Mouse (Mus musculus) limb, embryonic 14.5 days (tissue): ENCODE measurements around the gene Zdhhc23. TPM values are rescaled to one million over a fixed set of nuclear protein-coding genes. Genes with fewer than 3 reads are reported as not detected.

Source experiments
- ATAC-seq: fragments of 200-750 bp; cut with Nextera tagmentation; 2 replicates; pipeline ENCODE4 v1.8.0; 2017; ENCODE audit warnings: low read depth, moderate number of reproducible peaks, moderate TSS enrichment; ENCODE audit not compliant: low FRiP score
- DNase-seq: peaks from one replicate; pipeline ENCODE4 v3.0.0-alpha.2; 2015; ENCODE audit warnings: low spot score
- H3K27ac ChIP-seq: fragments of 300-500 bp; sonication (generic); replicated peaks from 2 replicates; pipeline ENCODE4 v1.5.1; 2014; ENCODE audit warnings: low read depth, mild to moderate bottlenecking, low read length, moderate library complexity, mixed read lengths
- H3K27me3 ChIP-seq: fragments of 300-500 bp; sonication (generic); 2 replicates; pipeline ENCODE4 v1.6.1; 2014; ENCODE audit warnings: low read length, mixed read lengths; ENCODE audit not compliant: control insufficient read depth, insufficient read depth
- H3K36me3 ChIP-seq: fragments of 300-500 bp; sonication (generic); 2 replicates; pipeline ENCODE4 v1.6.1; 2014; ENCODE audit warnings: mild to moderate bottlenecking, low read length, moderate library complexity, mixed read lengths; ENCODE audit not compliant: control insufficient read depth, insufficient read depth
- H3K4me1 ChIP-seq: fragments of 300-500 bp; sonication (generic); 2 replicates; pipeline ENCODE4 v1.6.1; 2014; ENCODE audit warnings: antibody characterized with exemption, low read length, mixed read lengths; ENCODE audit not compliant: control insufficient read depth, insufficient read depth
- H3K4me2 ChIP-seq: fragments of 300-500 bp; sonication (generic); replicated peaks from 2 replicates; pipeline ENCODE4 v1.6.1; 2014; ENCODE audit warnings: low read depth, mild to moderate bottlenecking, low read length, moderate library complexity; ENCODE audit not compliant: severe bottlenecking
- H3K4me3 ChIP-seq: fragments of 300-500 bp; sonication (generic); replicated peaks from 2 replicates; pipeline ENCODE4 v1.5.1; 2014; ENCODE audit warnings: low read length
- H3K9ac ChIP-seq: fragments of 300-500 bp; sonication (generic); 2 replicates; pipeline ENCODE4 v1.6.1; 2014; ENCODE audit warnings: mild to moderate bottlenecking, low read depth, low read length, moderate library complexity; ENCODE audit not compliant: severe bottlenecking
- H3K9me3 ChIP-seq: fragments of 300-500 bp; sonication (generic); 2 replicates; pipeline ENCODE4 v1.6.1; 2016; ENCODE audit warnings: low read length; ENCODE audit not compliant: control insufficient read depth
- POLR2A ChIP-seq: fragments of 200-500 bp; IDR thresholded peaks from 2 replicates; pipeline ENCODE4 v1.8.0; 2012; ENCODE audit warnings: inconsistent platforms, mild to moderate bottlenecking, moderate library complexity, borderline replicate concordance; ENCODE audit not compliant: insufficient read depth, insufficient read length; ENCODE audit errors: extremely low read depth
- WGBS: fragments of 180-500 bp; shearing (Covaris S2); extraction: QIAGEN DNeasy Blood & Tissue Kit; methylation state at CpG from one replicate; pipeline ENCODE4 v1.1.7; 2014; 5-methylcytosine and 5-hydroxymethylcytosine counted together
- polyA plus RNA-seq, 2 experiments: library from polyadenylated mRNA; depleted of rRNA in 1 of 2; stranded (reverse) in 1 of 2; unstranded in 1 of 2; fragments of >200 nt; fragmentation: Nextera tagmentation in 1 of 2; extraction: Ambion mirVana in 1 of 2; gene quantifications; 2 replicates each; pipeline versions ENCODE4 v1.2.1 to v1.2.3; 2012 to 2014

Zdhhc23 gene
- polyA plus RNA-seq, 2 experiments = 0.62 to 0.97 TPM

GRCm38 (mm10) chr16:43935367-43935766 lies 44.2 kb downstream of the Zdhhc23 start:
- no peak overlapping the region for H3K27ac ChIP-seq
- no peak for ATAC-seq
- 53% methylated on average over 3 of the region's 3 CpGs for WGBS
- H3K9me3 ChIP-seq = no peaks in the 10 kb centered on the region
- no peak overlapping the region for H3K4me2 ChIP-seq
- no peak for TF ChIP-seq POLR2A
- H3K27me3 ChIP-seq = no peaks in the 10 kb centered on the region
- H3K4me3 ChIP-seq = no peak overlapping the region
- DNase-seq = no peak
- no peak overlapping the region for H3K9ac ChIP-seq
- no peaks in the 10 kb centered on the region for H3K4me1 ChIP-seq
- H3K36me3 ChIP-seq = no peaks in the 10 kb centered on the region

- H3K4me2 ChIP-seq = no peak overlapping the region
- TF ChIP-seq POLR2A = no peak
- H3K27ac ChIP-seq = no peak overlapping the region
- no peaks in the 10 kb centered on the region for H3K27me3 ChIP-seq
- no peaks in the 10 kb centered on the region for H3K36me3 ChIP-seq
- DNase-seq (no peak), ATAC-seq (no peak)
- H3K4me1 ChIP-seq = no peaks in the 10 kb centered on the region
- H3K9me3 ChIP-seq = no peaks in the 10 kb centered on the region
- H3K9ac ChIP-seq = no peak overlapping the region
- H3K4me3 ChIP-seq = no peak overlapping the region
- 70% methylated on average over 8 of the region's 8 CpGs for WGBS
These were observed 44.7 kb downstream of the Zdhhc23 start for GRCm38 (mm10) chr16:43934856-43935255.

- Histone ChIP-seq H3K36me3 (no peaks in the 10 kb centered on the region), H3K27me3 (no peaks in the 10 kb centered on the region), H3K9me3 (no peaks in the 10 kb centered on the region), H3K27ac (no peak overlapping the region), H3K9ac (no peak overlapping the region), H3K4me2 (no peak overlapping the region), H3K4me3 (no peak overlapping the region), H3K4me1 (no peaks in the 10 kb centered on the region)
- DNase-seq (no peak), ATAC-seq (no peak)
- no peak for TF ChIP-seq POLR2A
- WGBS = 82% methylated on average over 6 of the region's 6 CpGs
These were observed 46.5 kb downstream of the Zdhhc23 start for GRCm38 (mm10) chr16:43933041-43933440.

GRCm38 (mm10) chr16:43932319-43932718 lies 47.3 kb downstream of the Zdhhc23 start:
- 87% methylated on average over 7 of the region's 7 CpGs for WGBS

GRCm38 (mm10) chr16:43931502-43931901 lies 48.1 kb downstream of the Zdhhc23 start:
- Histone ChIP-seq H3K4me2 (no peak overlapping the region), H3K4me3 (no peak overlapping the region), H3K36me3 (no peaks in the 10 kb centered on the region), H3K9me3 (no peaks in the 10 kb centered on the region), H3K27me3 (no peaks in the 10 kb centered on the region), H3K9ac (no peak overlapping the region), H3K27ac (no peak overlapping the region), H3K4me1 (no peaks in the 10 kb centered on the region)
- 65% methylated on average over 3 of the region's 3 CpGs for WGBS
- ATAC-seq (no peak), DNase-seq (no peak)
- no peak for TF ChIP-seq POLR2A

More at GRCm38 (mm10) chr16:43932319-43932718, 47.3 kb downstream of the Zdhhc23 start:
- no peak for ATAC-seq
- Histone ChIP-seq H3K4me3 (no peak overlapping the region), H3K9ac (no peak overlapping the region), H3K36me3 (no peaks in the 10 kb centered on the region), H3K4me1 (no peaks in the 10 kb centered on the region), H3K27ac (no peak overlapping the region), H3K27me3 (no peaks in the 10 kb centered on the region), H3K9me3 (no peaks in the 10 kb centered on the region), H3K4me2 (no peak overlapping the region)
- TF ChIP-seq POLR2A = no peak
- DNase-seq = no peak

GRCm38 (mm10) chr16:43930577-43930976 lies 49.0 kb downstream of the Zdhhc23 start:
- Histone ChIP-seq H3K4me1 (no peaks in the 10 kb centered on the region), H3K27me3 (no peaks in the 10 kb centered on the region), H3K36me3 (no peaks in the 10 kb centered on the region), H3K4me3 (no peak overlapping the region), H3K9ac (no peak overlapping the region), H3K9me3 (no peaks in the 10 kb centered on the region), H3K27ac (no peak overlapping the region), H3K4me2 (no peak overlapping the region)
- no peak for DNase-seq
- ATAC-seq = no peak
- no peak for TF ChIP-seq POLR2A
